Mouse (Mus musculus): ENCODE data around the gene Stk16. TPM values are rescaled to one million over a fixed set of nuclear protein-coding genes. Genes with fewer than 3 reads are reported as not detected.
A peak's percentile ranks its signal among the peaks of the same experiment; 100 is the strongest.

Gene Stk16
- 131 and 134 TPM in 2 replicates for polyA plus RNA-seq (2016; fragmentation: Nextera tagmentation; extraction: Ambion mirVana)

- peak within 1 kb of the TSS; percentile 92 for H3K4me2 ChIP-seq
- no peaks in the 10 kb centered on the region; the same call in 1 of the 2 replicates for H3K27me3 ChIP-seq
- WGBS = 6% methylated on average over 42 of the region's 42 CpGs
- H3K9ac ChIP-seq (replicated peaks) = peak within 1 kb of the TSS; percentile 90
- 0 out of 2 replicates have a peak within 1 kb of the TSS, but pooled peaks have one; percentile 45 for H3K27ac ChIP-seq
- H3K4me1 ChIP-seq (replicated peaks) = peaks cover 29% of the 10 kb centered on the region
- peaks cover 37% of the 10 kb centered on the region for H3K36me3 ChIP-seq
- peak; percentile 75 for ATAC-seq (ENCODE audit: insufficient number of reproducible peaks, insufficient read depth, low FRiP score, low TSS enrichment, low read depth)
- H3K4me3 ChIP-seq (replicated peaks) = peak within 1 kb of the TSS; percentile 97
- H3K9me3 ChIP-seq = no peaks in the 10 kb centered on the region
Measured at GRCm38 (mm10) chr1:75210136-75211087, at the start of gene Stk16, which contains the start of gene Glb1l. Stk16 (plus strand) TSS chr1:75210838. Glb1l (minus strand) TSS chr1:75210813.

GRCm38 (mm10) chr1:75168093-75168471 is 42.6 kb upstream of the Stk16 start:
- peak overlapping the region; percentile 91; the same call in 1 of the 2 replicates for H3K27ac ChIP-seq
- H3K4me2 ChIP-seq = peak overlapping the region; percentile 69
- no peaks in the 10 kb centered on the region for H3K27me3 ChIP-seq
- peak overlapping the region; percentile 70 for H3K4me3 ChIP-seq (replicated peaks)
- peaks cover 11% of the 10 kb centered on the region for H3K4me1 ChIP-seq (replicated peaks)
- H3K9ac ChIP-seq (replicated peaks) = peak overlapping the region; percentile 54
- 9% methylated on average over 7 of the region's 7 CpGs for WGBS
- ATAC-seq (ENCODE audit: insufficient number of reproducible peaks, insufficient read depth, low FRiP score, low TSS enrichment, low read depth) = peak; percentile 45
- peaks cover 33% of the 10 kb centered on the region for H3K36me3 ChIP-seq
- no peaks in the 10 kb centered on the region for H3K9me3 ChIP-seq

- Histone ChIP-seq H3K4me3 (replicated peaks) (peak within 1 kb of the TSS; percentile 70), H3K9ac (replicated peaks) (peak within 1 kb of the TSS; percentile 54), H3K27me3 (no peaks in the 10 kb centered on the region), H3K9me3 (no peaks in the 10 kb centered on the region), H3K27ac (peak within 1 kb of the TSS; percentile 91), H3K36me3 (peaks cover 40% of the 10 kb centered on the region), H3K4me1 (replicated peaks) (peaks cover 11% of the 10 kb centered on the region), H3K4me2 (peak within 1 kb of the TSS; percentile 69)
- peak; percentile 97 for ATAC-seq (ENCODE audit: insufficient number of reproducible peaks, insufficient read depth, low FRiP score, low TSS enrichment, low read depth)
- WGBS = 1% methylated on average over 59 of the region's 59 CpGs
Measured at GRCm38 (mm10) chr1:75168472-75169464, 41.9 kb upstream of the Stk16 start, which contains the start of gene Zfand2b. Zfand2b (plus strand) TSS chr1:75168646.

GRCm38 (mm10) chr1:75179334-75180104 is 31.1 kb upstream of the Stk16 start:
- H3K4me3 ChIP-seq (replicated peaks) = peak overlapping the region; percentile 65
- H3K4me1 ChIP-seq (replicated peaks) = peaks cover 22% of the 10 kb centered on the region
- H3K9ac ChIP-seq (replicated peaks) = peak overlapping the region; percentile 76
- 11% methylated on average over 23 of the region's 23 CpGs for WGBS
- H3K27me3 ChIP-seq = no peaks in the 10 kb centered on the region
- H3K4me2 ChIP-seq = peak overlapping the region; percentile 99
- ATAC-seq (ENCODE audit: insufficient number of reproducible peaks, insufficient read depth, low FRiP score, low TSS enrichment, low read depth) = peak; percentile 26; the same call in 1 of the 2 replicates
- no peaks in the 10 kb centered on the region for H3K9me3 ChIP-seq
- H3K27ac ChIP-seq = peak overlapping the region; percentile 31; the same call in 1 of the 2 replicates
- peaks cover 56% of the 10 kb centered on the region for H3K36me3 ChIP-seq

GRCm38 (mm10) chr1:75180105-75180590 is 30.5 kb upstream of the Stk16 start, which contains the start of gene Abcb6:
Abcb6 (minus strand) TSS chr1:75180392.
- peak within 1 kb of the TSS; percentile 99 for H3K4me2 ChIP-seq
- WGBS = under 1% methylated on average over 31 of the region's 31 CpGs
- peaks cover 59% of the 10 kb centered on the region for H3K36me3 ChIP-seq
- peak; percentile 85 for ATAC-seq (ENCODE audit: insufficient number of reproducible peaks, insufficient read depth, low FRiP score, low TSS enrichment, low read depth)
- peak within 1 kb of the TSS; percentile 31; the same call in 1 of the 2 replicates for H3K27ac ChIP-seq
- H3K4me3 ChIP-seq (replicated peaks) = peak within 1 kb of the TSS; percentile 65
- peak within 1 kb of the TSS; percentile 76 for H3K9ac ChIP-seq (replicated peaks)
- H3K9me3 ChIP-seq = no peaks in the 10 kb centered on the region
- H3K27me3 ChIP-seq = no peaks in the 10 kb centered on the region
- peaks cover 22% of the 10 kb centered on the region for H3K4me1 ChIP-seq (replicated peaks)

- WGBS = 34% methylated on average over 7 of the region's 7 CpGs
- H3K4me3 ChIP-seq (replicated peaks) = peak overlapping the region; percentile 65
- H3K27ac ChIP-seq = no peak overlapping the region
- no peak overlapping the region; the same call in 1 of the 2 replicates for H3K9ac ChIP-seq (replicated peaks)
- H3K27me3 ChIP-seq = no peaks in the 10 kb centered on the region
- H3K4me2 ChIP-seq = peak overlapping the region; percentile 99
- H3K9me3 ChIP-seq = no peaks in the 10 kb centered on the region
- H3K36me3 ChIP-seq = peaks cover 59% of the 10 kb centered on the region
- ATAC-seq (ENCODE audit: insufficient number of reproducible peaks, insufficient read depth, low FRiP score, low TSS enrichment, low read depth) = no peak
- H3K4me1 ChIP-seq (replicated peaks) = peaks cover 22% of the 10 kb centered on the region
Measured at GRCm38 (mm10) chr1:75180741-75181140, 29.9 kb upstream of the Stk16 start.

GRCm38 (mm10) chr1:75181377-75181870 is 29.2 kb upstream of the Stk16 start:
- Histone ChIP-seq H3K4me3 (replicated peaks) (no peak overlapping the region), H3K36me3 (peaks cover 59% of the 10 kb centered on the region), H3K4me1 (replicated peaks) (peaks cover 22% of the 10 kb centered on the region), H3K27me3 (no peaks in the 10 kb centered on the region), H3K9me3 (no peaks in the 10 kb centered on the region), H3K4me2 (no peak overlapping the region), H3K9ac (replicated peaks) (no peak overlapping the region), H3K27ac (no peak overlapping the region)
- ATAC-seq (ENCODE audit: insufficient number of reproducible peaks, insufficient read depth, low FRiP score, low TSS enrichment, low read depth) = no peak
- WGBS = 81% methylated on average over 4 of the region's 4 CpGs

DNA sequence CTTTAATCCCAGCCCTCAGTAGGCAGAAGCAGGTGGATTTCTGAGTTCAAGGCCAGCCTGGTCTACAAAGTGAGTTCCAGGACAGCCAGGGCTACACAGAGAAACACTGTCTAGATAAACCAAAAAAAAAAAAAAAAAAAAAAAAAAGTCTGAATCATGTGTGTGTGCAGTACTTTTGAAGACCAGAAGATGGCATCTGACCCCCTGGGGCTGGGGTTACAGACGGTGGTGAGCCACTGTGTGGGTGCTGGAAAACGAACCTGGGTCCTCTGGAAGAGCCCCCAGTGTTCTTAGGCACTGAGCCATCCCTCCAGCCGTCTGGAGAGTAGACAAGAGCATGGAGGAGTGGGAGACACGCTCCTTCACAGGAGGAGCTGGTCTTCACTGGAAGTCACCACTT is 28.5 kb upstream of the Stk16 start:
- Histone ChIP-seq H3K4me3 (replicated peaks) (no peak overlapping the region), H3K27ac (no peak overlapping the region), H3K36me3 (peaks cover 59% of the 10 kb centered on the region), H3K27me3 (no peaks in the 10 kb centered on the region), H3K4me1 (replicated peaks) (peaks cover 22% of the 10 kb centered on the region), H3K4me2 (no peak overlapping the region), H3K9me3 (no peaks in the 10 kb centered on the region), H3K9ac (replicated peaks) (no peak overlapping the region)
- 83% methylated on average over 4 of the region's 4 CpGs for WGBS
- ATAC-seq (ENCODE audit: insufficient number of reproducible peaks, insufficient read depth, low FRiP score, low TSS enrichment, low read depth) = no peak

DNA sequence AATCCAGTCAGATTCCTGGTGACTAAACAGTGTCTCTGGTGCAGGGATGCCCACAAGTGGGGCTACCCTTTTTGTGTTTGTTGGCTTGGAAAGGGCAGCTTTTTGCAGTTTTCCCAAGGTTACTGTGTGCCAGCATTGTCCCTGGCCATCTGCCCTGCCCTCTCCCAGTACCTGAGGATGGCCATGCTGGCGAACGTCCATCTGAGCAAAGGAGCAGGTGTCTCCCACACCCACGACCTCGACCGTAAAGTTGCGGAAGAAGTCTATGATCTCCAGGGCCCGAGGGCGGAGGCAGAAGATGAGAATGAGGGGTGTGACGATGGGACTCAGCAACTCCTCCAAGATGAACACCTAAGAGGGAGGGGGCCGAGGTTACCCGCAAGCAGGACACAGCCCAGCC is 25.1 kb upstream of the Stk16 start:
- no peaks in the 10 kb centered on the region for H3K27me3 ChIP-seq
- no peaks in the 10 kb centered on the region for H3K9me3 ChIP-seq
- no peak overlapping the region for H3K27ac ChIP-seq
- H3K36me3 ChIP-seq = peaks cover 70% of the 10 kb centered on the region
- WGBS = 89% methylated on average over 11 of the region's 11 CpGs
- no peak overlapping the region for H3K4me2 ChIP-seq
- no peak for ATAC-seq (ENCODE audit: insufficient number of reproducible peaks, insufficient read depth, low FRiP score, low TSS enrichment, low read depth)
- H3K4me1 ChIP-seq (replicated peaks) = peaks cover 4% of the 10 kb centered on the region; the same call in 1 of the 2 replicates
- no peak overlapping the region for H3K9ac ChIP-seq (replicated peaks)
- no peak overlapping the region for H3K4me3 ChIP-seq (replicated peaks)

DNA sequence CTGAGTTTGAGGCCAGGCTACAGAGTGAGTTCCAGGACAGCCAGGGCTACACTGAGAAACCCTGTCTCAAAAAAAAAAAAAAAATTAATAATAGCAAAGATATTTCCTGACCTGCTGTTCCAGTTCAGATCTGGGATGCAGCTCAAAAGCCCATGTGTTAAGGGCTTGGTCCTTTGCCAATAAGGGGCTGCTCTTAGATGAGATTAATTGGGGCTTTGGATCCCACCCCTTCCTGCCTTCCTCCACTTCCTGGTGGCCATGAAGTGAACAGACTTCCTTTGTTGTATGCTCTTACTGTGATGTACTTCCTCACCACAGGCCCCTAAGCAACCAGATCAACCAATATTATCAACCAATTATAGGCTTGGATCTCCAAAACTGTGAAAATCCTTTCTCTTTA is 23.5 kb upstream of the Stk16 start:
- no peak overlapping the region for H3K27ac ChIP-seq
- H3K36me3 ChIP-seq = peaks cover 65% of the 10 kb centered on the region
- no peaks in the 10 kb centered on the region for H3K27me3 ChIP-seq
- ATAC-seq (ENCODE audit: insufficient number of reproducible peaks, insufficient read depth, low FRiP score, low TSS enrichment, low read depth) = no peak
- no peak overlapping the region for H3K9ac ChIP-seq (replicated peaks)
- H3K4me2 ChIP-seq = no peak overlapping the region
- no peaks in the 10 kb centered on the region for H3K9me3 ChIP-seq
- H3K4me3 ChIP-seq (replicated peaks) = no peak overlapping the region
- peaks cover 8% of the 10 kb centered on the region for H3K4me1 ChIP-seq (replicated peaks)
